ENCODE assay signal across 8 mouse cellular contexts in genomic region chr7:25379551-25380351, GRCm38 (mm10). TPM values are rescaled to one million over a fixed set of nuclear protein-coding genes. Genes with fewer than 3 reads are reported as not detected.
DNase-seq lines count a peak whose midpoint lies in the region; ATAC-seq and TF ChIP-seq lines count a peak whose summit lies in the region.

No protein-coding gene starts in this region.

- H3K4me3 ChIP-seq in testis, adult 2 months (ENCODE audit: control insufficient read depth, low read depth, low read length) = peak overlapping the region; percentile 36
- H3K4me3 ChIP-seq in heart, embryonic 13.5 days = peak overlapping the region; percentile 55

- TF ChIP-seq CTCF in testis, adult 2 months (IDR thresholded peaks at IDR 0.05; ENCODE audit: control insufficient read depth, insufficient read depth, insufficient replicate concordance, low read depth, low read length) = no peak

- ATAC-seq in common myeloid progenitor, adult 5-6 weeks (replicated peaks; ENCODE audit: low read depth, poor library complexity, severe bottlenecking) = peak; percentile 76
- peak; percentile 38; the same call in 1 of the 2 replicates for ATAC-seq in heart, embryonic 13.5 days (ENCODE audit: extremely low read depth, insufficient number of reproducible peaks, low FRiP score, low TSS enrichment)
- peak; percentile 58 for ATAC-seq in megakaryocyte, adult 5-6 weeks (ENCODE audit: poor library complexity, severe bottlenecking)

- H3K4me2 ChIP-seq in heart, embryonic 13.5 days = peak overlapping the region; percentile 85

- H3K36me3 ChIP-seq in testis, adult 2 months (ENCODE audit: control insufficient read depth, insufficient read depth, low read length) = no peaks in the 10 kb centered on the region; the same call in 1 of the 2 replicates
- H3K36me3 ChIP-seq in heart, embryonic 13.5 days = peaks cover 36% of the 10 kb centered on the region

- H3K27me3 ChIP-seq in testis, adult 2 months (ENCODE audit: control insufficient read depth, insufficient read depth, low read length) = no peaks in the 10 kb centered on the region
- no peaks in the 10 kb centered on the region for H3K27me3 ChIP-seq in heart, embryonic 13.5 days (replicated peaks)

- H3K4me1 ChIP-seq in testis, adult 2 months (ENCODE audit: control insufficient read depth, insufficient read depth, low read length) = peaks cover 25% of the 10 kb centered on the region
- H3K4me1 ChIP-seq in heart, embryonic 13.5 days = peaks cover 30% of the 10 kb centered on the region

- H3K9me3 ChIP-seq in heart, embryonic 13.5 days = no peaks in the 10 kb centered on the region

- H3K9ac ChIP-seq in heart, embryonic 13.5 days = peak overlapping the region; percentile 85

- no peak overlapping the region for H3K27ac ChIP-seq in testis, adult 2 months (ENCODE audit: control insufficient read depth, insufficient read depth, low read depth, low read length)
- peak overlapping the region; percentile 66 for H3K27ac ChIP-seq in heart, embryonic 13.5 days (replicated peaks)

- TF ChIP-seq POLR2A in testis, adult 2 months (IDR thresholded peaks at IDR 0.05; ENCODE audit: control insufficient read depth, low read depth, low read length) = no peak

- 1% methylated on average over 42 of the region's 42 CpGs for WGBS in heart, embryonic 13.5 days

- DNase-seq in testis, postnatal 14 days (ENCODE audit: low spot score) = no peak
- DNase-seq in kidney, postnatal 10 days = peak; percentile 87
- peak; percentile 58 to 62 for DNase-seq in spleen, adult 18-20 months
- DNase-seq in c-Kit-positive CD71-positive TER-119-positive erythroid progenitor cells, embryonic 14.5 days (ENCODE audit: low spot score) = no peak

RNA-seq across cellular contexts. Expression of gene Cnfn, which starts 10.2 kb away (rescaled TPM):
- polyA plus RNA-seq in testis, adult 2 months (2012; rRNA removed) = 0.26 TPM in 1 of 2 replicates, not detected in the other
- not detected in 2 replicates for total RNA-seq in common myeloid progenitor, adult 5-6 weeks (2017)
- polyA plus RNA-seq in heart, embryonic 13.5 days (2015; fragmentation: Nextera tagmentation; extraction: Ambion mirVana) = not detected in 2 replicates
- total RNA-seq in megakaryocyte, adult 5-6 weeks (2015) = not detected in 2 replicates
- not detected in 2 replicates for total RNA-seq in megakaryocyte, adult 5-6 weeks (2017)

RNA-seq across cellular contexts. Expression of gene Lipe, which starts 18.8 kb away (rescaled TPM):
- 250 and 254 TPM in 2 replicates for polyA plus RNA-seq in testis, adult 2 months (2012; rRNA removed)
- total RNA-seq in common myeloid progenitor, adult 5-6 weeks (2017) = 6.6 and 10.1 TPM in 2 replicates
- polyA plus RNA-seq in heart, embryonic 13.5 days (2015; fragmentation: Nextera tagmentation; extraction: Ambion mirVana) = 5.7 and 6.9 TPM in 2 replicates
- total RNA-seq in megakaryocyte, adult 5-6 weeks (2015) = 17.4 and 20.6 TPM in 2 replicates
- 17.3 and 23.6 TPM in 2 replicates for total RNA-seq in megakaryocyte, adult 5-6 weeks (2017)

RNA-seq across cellular contexts. Expression of gene Cxcl17, which starts 32.9 kb away (rescaled TPM):
- polyA plus RNA-seq in testis, adult 2 months (2012; rRNA removed) = not detected in 2 replicates
- not detected in 2 replicates for total RNA-seq in common myeloid progenitor, adult 5-6 weeks (2017)
- polyA plus RNA-seq in heart, embryonic 13.5 days (2015; fragmentation: Nextera tagmentation; extraction: Ambion mirVana) = 0.27 and 0.40 TPM in 2 replicates
- total RNA-seq in megakaryocyte, adult 5-6 weeks (2015) = not detected in 2 replicates
- not detected in 2 replicates for total RNA-seq in megakaryocyte, adult 5-6 weeks (2017)

Comparison
In these comparisons a context has a peak if more than half of its experiments do, and no peak if none do; other contexts are left out.
1. DNase-seq: peak in kidney, postnatal 10 days (single experiment) and spleen, adult 18-20 months (2 of 2); none in testis, postnatal 14 days (single experiment) and c-Kit-positive CD71-positive TER-119-positive erythroid progenitor cells, embryonic 14.5 days (single experiment).
2. Peak in every context shown above with its lines, with median percentiles within 50 percentile points of each other: ATAC-seq.